ENCODE assay signal across 8 mouse cellular contexts in the genomic region with DNA sequence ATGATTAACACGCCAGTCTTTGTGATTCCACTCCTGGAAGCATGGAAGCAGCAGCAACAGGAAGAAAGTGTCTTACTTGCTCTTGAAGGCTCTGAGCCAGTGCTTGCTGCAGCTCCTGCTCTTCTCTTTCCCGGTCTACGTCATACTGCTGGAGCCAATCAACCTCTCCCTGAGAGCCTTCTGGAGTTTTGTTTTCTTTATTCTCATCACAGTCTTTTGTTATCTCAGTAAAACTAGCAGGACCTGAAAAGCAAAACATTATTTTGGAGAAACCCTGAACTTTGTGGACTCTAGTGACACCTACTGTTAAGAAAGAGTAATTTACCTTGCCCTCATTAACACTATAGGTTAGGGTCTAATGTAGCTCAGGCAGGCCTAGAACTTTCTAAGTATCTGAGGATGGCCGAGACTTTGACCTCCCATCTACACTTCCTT. TPM values are rescaled to one million over a fixed set of nuclear protein-coding genes. Genes with fewer than 3 reads are reported as not detected.
DNase-seq lines count a peak whose midpoint lies in the region; ATAC-seq and TF ChIP-seq lines count a peak whose summit lies in the region.

No protein-coding gene starts in this region.

- TF ChIP-seq CTCF in liver, adult 2 months (IDR thresholded peaks at IDR 0.05; ENCODE audit: low read depth, low read length) = peak; percentile 56

- peak; percentile 53 for DNase-seq in liver, adult 2 months (ENCODE audit: extremely low read depth, low read depth, low spot score)
- no peak for DNase-seq in liver, embryonic 11.5 days (ENCODE audit: low spot score)
- DNase-seq in NIH3T3 (ENCODE audit: low read depth) = peak; percentile 78
- peak; percentile 77 for DNase-seq in embryonic facial prominence, embryonic 14.5 days (ENCODE audit: low spot score)
- DNase-seq in kidney, adult 11 months = peak; percentile 42
- peak; percentile 52 for DNase-seq in mesoderm, embryonic 11.5 days (ENCODE audit: low read depth, low spot score)
- DNase-seq in right cerebral cortex, postnatal 10 days (ENCODE audit: low spot score in 2 of 2) = no peak
- no peak for DNase-seq in left cerebral cortex, adult 18-20 months (ENCODE audit: low spot score in 2 of 2)

- WGBS in liver, adult 2 months = 48% methylated on average over 4 of the region's 4 CpGs
- 74% methylated on average over 4 of the region's 4 CpGs for WGBS in liver, embryonic 11.5 days
- 47% methylated on average over 4 of the region's 4 CpGs for WGBS in embryonic facial prominence, embryonic 14.5 days

- no peak for TF ChIP-seq POLR2A in liver, adult 2 months (IDR thresholded peaks at IDR 0.05; ENCODE audit: extremely low read depth, insufficient read depth, low read length)

- peaks cover 34% of the 10 kb centered on the region for H3K36me3 ChIP-seq in liver, adult 2 months (ENCODE audit: control insufficient read depth, insufficient read depth, low read length)
- H3K36me3 ChIP-seq in liver, embryonic 11.5 days (ENCODE audit: control insufficient read depth, insufficient read depth, low read length) = peaks cover 17% of the 10 kb centered on the region
- peaks cover 88% of the 10 kb centered on the region for H3K36me3 ChIP-seq in embryonic facial prominence, embryonic 14.5 days (ENCODE audit: control insufficient read depth, insufficient read depth, low read length)

- H3K4me2 ChIP-seq in liver, embryonic 11.5 days = no peak overlapping the region
- no peak overlapping the region for H3K4me2 ChIP-seq in embryonic facial prominence, embryonic 14.5 days (ENCODE audit: low read depth, low read length)

- no peaks in the 10 kb centered on the region for H3K79me2 ChIP-seq in liver, adult 2 months (ENCODE audit: control insufficient read depth, insufficient read depth, low read length)

- no peak for ATAC-seq in liver, embryonic 11.5 days (replicated peaks; ENCODE audit: low FRiP score)
- ATAC-seq in embryonic facial prominence, embryonic 14.5 days (ENCODE audit: low read depth) = peak; percentile 88

- no peaks in the 10 kb centered on the region for H3K4me1 ChIP-seq in liver, adult 2 months (ENCODE audit: control insufficient read depth, insufficient read depth, low read length)
- no peaks in the 10 kb centered on the region for H3K4me1 ChIP-seq in liver, embryonic 11.5 days (replicated peaks; ENCODE audit: control insufficient read depth, insufficient read depth, low read length)
- H3K4me1 ChIP-seq in embryonic facial prominence, embryonic 14.5 days (ENCODE audit: control insufficient read depth, insufficient read depth, low read length) = no peaks in the 10 kb centered on the region

- no peak overlapping the region for H3K4me3 ChIP-seq in liver, adult 2 months (ENCODE audit: insufficient read depth, low read depth, low read length)
- no peak overlapping the region for H3K4me3 ChIP-seq in liver, embryonic 11.5 days (ENCODE audit: low read depth, low read length)
- H3K4me3 ChIP-seq in embryonic facial prominence, embryonic 14.5 days (ENCODE audit: low read depth, low read length) = no peak overlapping the region

- no peaks in the 10 kb centered on the region for H3K27me3 ChIP-seq in liver, adult 2 months (ENCODE audit: control insufficient read depth, insufficient read depth, low read length)
- H3K27me3 ChIP-seq in liver, embryonic 11.5 days (replicated peaks; ENCODE audit: control insufficient read depth, insufficient read depth, low read length) = no peaks in the 10 kb centered on the region
- H3K27me3 ChIP-seq in embryonic facial prominence, embryonic 14.5 days (replicated peaks; ENCODE audit: control insufficient read depth, insufficient read depth, low read length) = no peaks in the 10 kb centered on the region

- H3K9me3 ChIP-seq in liver, embryonic 11.5 days (ENCODE audit: control insufficient read depth, low read length) = no peaks in the 10 kb centered on the region
- H3K9me3 ChIP-seq in embryonic facial prominence, embryonic 14.5 days (ENCODE audit: control insufficient read depth, low read length) = no peaks in the 10 kb centered on the region

- no peak overlapping the region for H3K9ac ChIP-seq in liver, adult 2 months (ENCODE audit: low read depth, low read length)
- no peak overlapping the region for H3K9ac ChIP-seq in liver, embryonic 11.5 days (ENCODE audit: low read depth, low read length)
- no peak overlapping the region for H3K9ac ChIP-seq in embryonic facial prominence, embryonic 14.5 days (ENCODE audit: low read depth, low read length)

- H3K27ac ChIP-seq in liver, adult 2 months (replicated peaks; ENCODE audit: insufficient read depth, low read depth, low read length) = no peak overlapping the region
- H3K27ac ChIP-seq in liver, embryonic 11.5 days (ENCODE audit: low read depth, low read length) = no peak overlapping the region
- 0 out of 2 replicates have a peak overlapping the region, but pooled peaks have one; percentile 21 for H3K27ac ChIP-seq in embryonic facial prominence, embryonic 14.5 days (replicated peaks; ENCODE audit: low read depth, low read length)

RNA-seq across cellular contexts. Expression of a gene that starts 43.5 kb away (rescaled TPM):
- total RNA-seq in liver, adult 2 months (2014; rRNA removed) = 0.13 and 0.18 TPM in 2 replicates
- polyA plus RNA-seq in liver, adult 2 months (2012; rRNA removed) = 0.22 and 0.26 TPM in 2 replicates
- polyA plus RNA-seq in liver, embryonic 11.5 days (2014; fragmentation: Nextera tagmentation; extraction: Ambion mirVana) = 0.88 and 0.94 TPM in 2 replicates
- polyA plus RNA-seq in embryonic facial prominence, embryonic 14.5 days (2014; fragmentation: Nextera tagmentation; extraction: Ambion mirVana) = 0.13 TPM in 1 of 2 replicates, not detected in the other
- total RNA-seq in left cerebral cortex, adult 18-20 months (2021) = 1 to 10 TPM in 1 of 2 experiments, under 1 TPM in 1; 0.79 to 1.6 TPM

RNA-seq across cellular contexts. Expression of a gene that starts 53.2 kb away (rescaled TPM):
- total RNA-seq in liver, adult 2 months (2014; rRNA removed) = 8.5 and 10.5 TPM in 2 replicates
- polyA plus RNA-seq in liver, adult 2 months (2012; rRNA removed) = 9.6 and 10.7 TPM in 2 replicates
- polyA plus RNA-seq in liver, embryonic 11.5 days (2014; fragmentation: Nextera tagmentation; extraction: Ambion mirVana) = 88.5 and 90.8 TPM in 2 replicates
- polyA plus RNA-seq in embryonic facial prominence, embryonic 14.5 days (2014; fragmentation: Nextera tagmentation; extraction: Ambion mirVana) = 56.4 and 62.5 TPM in 2 replicates
- total RNA-seq in left cerebral cortex, adult 18-20 months (2021) = 10 to 100 TPM; 25.7 to 26.5 TPM

Comparison
In these comparisons a context has a peak if more than half of its experiments do, and no peak if none do; other contexts are left out.
1. DNase-seq: peak in liver, adult 2 months (single experiment), NIH3T3 (single experiment), embryonic facial prominence, embryonic 14.5 days (single experiment), kidney, adult 11 months (single experiment) and mesoderm, embryonic 11.5 days (single experiment); none in liver, embryonic 11.5 days (single experiment), right cerebral cortex, postnatal 10 days (0 of 2) and left cerebral cortex, adult 18-20 months (0 of 2).